Mouse (Mus musculus) neutrophil, adult 65 days (primary cell): Measurements from ENCODE around the gene Phka1. TPM values are rescaled to one million over a fixed set of nuclear protein-coding genes. Genes with fewer than 3 reads are reported as not detected.

Experiments
- total RNA-seq: library from RNA; stranded (reverse); gene quantifications from 2 replicates; pipeline ENCODE4 v1.2.4, GENCODE M21; 2023

The Phka1 gene
- total RNA-seq, result 2.5 and 3.0 TPM in 2 replicates

DNA sequence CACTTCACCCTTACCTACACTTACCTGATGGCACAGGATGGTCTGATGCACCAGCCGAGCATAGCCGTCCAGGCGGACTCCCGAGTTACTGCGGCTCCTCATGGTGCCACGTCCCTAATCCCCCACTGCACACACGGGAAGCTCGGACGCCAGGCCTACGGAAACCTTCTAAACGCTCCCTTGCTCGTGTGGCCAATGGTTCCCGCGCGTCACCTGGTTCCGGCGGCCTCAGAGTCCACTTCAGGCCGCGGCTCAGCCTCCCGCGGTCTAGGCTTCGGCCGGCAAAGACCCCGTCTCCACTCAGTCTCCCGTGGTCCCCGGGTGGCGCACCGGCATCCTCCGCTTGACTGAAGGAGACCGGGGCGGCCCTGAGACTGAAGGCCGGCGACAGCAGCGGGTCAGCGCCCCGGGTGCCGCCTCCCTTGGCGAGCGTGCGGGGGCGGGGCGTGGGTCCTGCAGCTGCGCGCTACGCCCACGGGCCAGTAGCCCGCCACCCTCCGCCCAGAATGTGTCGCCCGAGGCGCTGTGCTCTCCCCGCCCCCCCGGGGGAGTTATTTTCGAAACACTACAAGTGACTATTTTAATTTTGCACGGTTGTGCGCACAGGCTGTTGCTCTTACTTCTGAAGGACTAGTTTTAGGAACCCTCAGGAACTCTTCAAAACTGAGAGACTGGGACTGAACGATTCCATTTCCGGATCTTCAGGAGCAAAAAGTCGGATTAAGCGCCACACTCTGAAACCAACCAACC lies at the start of gene Phka1:
Phka1 (minus strand) TSS at position 424 of the 750 bp plus-strand sequence.

DNA sequence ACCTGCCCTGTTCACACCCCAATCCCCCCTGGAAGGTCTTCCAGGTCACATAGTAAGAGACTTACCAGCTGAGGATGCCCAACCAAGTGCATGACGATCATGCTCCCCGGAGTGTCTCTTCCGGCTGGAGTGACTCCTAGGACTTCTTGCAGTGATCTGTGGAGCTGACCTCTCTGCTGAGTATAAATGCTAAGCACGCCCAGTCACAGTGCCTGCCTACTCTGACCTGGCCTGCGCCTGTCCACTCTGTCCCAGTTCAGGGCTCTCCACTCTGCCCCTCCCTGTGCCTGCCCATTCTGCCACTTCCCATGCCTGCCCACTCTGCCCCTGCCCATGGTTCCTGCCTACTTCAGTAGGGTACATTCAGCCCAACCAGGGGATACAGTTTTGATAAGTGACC lies 42.8 kb upstream of the Phka1 start, which contains the start of gene Gm3880:
Gm3880 (minus strand) TSS at position 101 of the 400 bp plus-strand sequence.

DNA sequence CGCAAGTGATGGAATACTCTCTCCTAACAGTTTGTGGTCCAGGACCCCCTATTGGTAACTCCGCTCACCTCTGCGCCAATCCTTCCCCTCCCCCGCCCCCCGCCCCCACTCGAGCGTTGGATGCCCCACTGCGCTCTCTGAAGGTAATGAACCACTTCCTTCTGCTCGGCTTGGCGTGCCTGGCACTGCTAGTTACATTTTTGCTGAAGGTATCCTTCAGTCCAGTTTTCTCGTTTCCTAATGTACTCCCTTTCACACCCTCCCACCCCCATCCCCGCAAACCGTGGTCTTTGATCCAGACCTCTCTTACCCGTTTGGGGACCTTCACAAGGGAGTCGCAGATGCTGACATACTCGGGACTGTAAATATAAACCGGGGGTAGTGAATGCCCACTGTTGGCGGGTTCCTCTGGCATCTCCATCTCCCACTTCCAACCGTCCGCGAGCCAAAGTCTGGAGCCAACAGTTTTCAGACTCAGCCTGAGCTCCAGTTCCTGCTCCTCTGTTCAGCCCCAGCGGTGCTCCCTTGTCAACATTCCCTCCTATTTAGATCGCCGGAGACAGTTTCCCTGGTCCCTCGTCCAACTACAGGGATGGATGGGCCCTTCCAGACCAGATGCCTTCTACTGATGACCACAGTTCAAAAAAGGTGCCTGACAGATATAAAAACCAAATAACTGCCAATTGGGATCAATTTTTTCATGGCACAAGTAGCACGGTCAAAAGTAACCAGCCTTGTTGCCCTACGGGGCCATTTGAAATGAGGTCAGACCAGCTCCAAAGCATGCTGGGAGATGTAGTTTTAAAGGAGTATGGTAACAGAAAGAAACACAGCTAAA lies 139.2 kb downstream of the Phka1 start, which contains the start of gene Hdac8:
Hdac8 (minus strand) TSS at position 716 of the 838 bp plus-strand sequence.

Other genes starting within 250 kb of the Phka1 start
- gene Hdac8, start 138.9 kb downstream of the Phka1 start, total RNA-seq, result 5.9 and 8.0 TPM in 2 replicates
- not detected in 2 replicates for gene Gm3880, start 42.7 kb upstream of the Phka1 start, total RNA-seq
- not detected in 2 replicates for gene Gm9112, start 63.4 kb upstream of the Phka1 start, total RNA-seq
- not detected in 2 replicates for gene Dmrtc1b, start 63.6 kb upstream of the Phka1 start, total RNA-seq
- gene Dmrtc1c1, start 158.7 kb upstream of the Phka1 start, total RNA-seq, result not detected in 2 replicates
- gene Dmrtc1c2, start 210.4 kb upstream of the Phka1 start, total RNA-seq, result not detected in 2 replicates
- gene 1700031F05Rik, start 223.7 kb upstream of the Phka1 start, total RNA-seq, result not detected in 2 replicates